Mouse (Mus musculus) gastrocnemius, adult 2 months (tissue): ENCODE data around the gene Ackr1. TPM values are rescaled to one million over a fixed set of nuclear protein-coding genes. Genes with fewer than 3 reads are reported as not detected.
"Not testable (repeated sequence)": the region's sequence is repeated elsewhere in the genome, so short reads cannot be mapped to it uniquely, and the experiment has no call there.

Experiments
- DNase-seq: peaks from one replicate; pipeline ENCODE4 v3.0.0; 2022
- H3K27ac ChIP-seq: fragments of 200-600 bp; 2 replicates; pipeline ENCODE4 v1.8.1; 2022; ENCODE audit warnings: mild to moderate bottlenecking
- H3K4me3 ChIP-seq: fragments of 200-600 bp; 2 replicates; pipeline ENCODE4 v1.8.1; 2022; ENCODE audit warnings: mild to moderate bottlenecking, moderate library complexity
- CTCF ChIP-seq: fragments of 200-600 bp; IDR thresholded peaks from 2 replicates; pipeline ENCODE4 v1.8.1; 2022; ENCODE audit warnings: antibody characterized with exemption, mild to moderate bottlenecking, moderate library complexity
- intact Hi-C: fragments of 180-260 bp; cut with DNase I; formaldehyde crosslinking; loops from one replicate; pipeline ENCODE4 v1.15.1; 2025
- total RNA-seq, 2 experiments: library from RNA; stranded (reverse); gene quantifications; 2 replicates each; pipeline ENCODE4 v1.2.3; 2021

Gene Ackr1
- total RNA-seq, 2 experiments from 2014 or later: 2.5 to 3.0 TPM

DNA sequence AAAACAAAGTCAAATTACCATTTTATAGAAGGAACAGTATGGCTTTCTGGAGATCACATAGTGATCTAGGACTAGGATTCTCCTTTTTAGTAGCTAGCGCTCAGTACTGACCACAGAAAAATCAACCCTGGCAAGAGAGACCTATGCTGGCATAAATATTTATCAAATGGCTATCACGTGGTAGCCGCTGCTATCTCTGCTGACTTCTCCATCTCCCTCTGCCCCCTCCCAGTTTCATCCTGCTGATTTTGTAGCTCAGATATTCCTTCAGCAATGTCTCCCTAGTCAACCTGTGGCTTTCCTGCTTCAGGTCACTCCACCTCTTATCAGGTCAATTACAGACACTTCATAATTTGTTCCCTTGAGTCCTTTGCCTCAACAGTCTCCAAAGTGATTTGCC lies 17.8 kb downstream of the Ackr1 start:
- TF ChIP-seq CTCF: no peak
- H3K27ac ChIP-seq: no peak overlapping the region
- intact Hi-C loops: no loop called here
- no peak overlapping the region for H3K4me3 ChIP-seq
- DNase-seq: no peak

DNA sequence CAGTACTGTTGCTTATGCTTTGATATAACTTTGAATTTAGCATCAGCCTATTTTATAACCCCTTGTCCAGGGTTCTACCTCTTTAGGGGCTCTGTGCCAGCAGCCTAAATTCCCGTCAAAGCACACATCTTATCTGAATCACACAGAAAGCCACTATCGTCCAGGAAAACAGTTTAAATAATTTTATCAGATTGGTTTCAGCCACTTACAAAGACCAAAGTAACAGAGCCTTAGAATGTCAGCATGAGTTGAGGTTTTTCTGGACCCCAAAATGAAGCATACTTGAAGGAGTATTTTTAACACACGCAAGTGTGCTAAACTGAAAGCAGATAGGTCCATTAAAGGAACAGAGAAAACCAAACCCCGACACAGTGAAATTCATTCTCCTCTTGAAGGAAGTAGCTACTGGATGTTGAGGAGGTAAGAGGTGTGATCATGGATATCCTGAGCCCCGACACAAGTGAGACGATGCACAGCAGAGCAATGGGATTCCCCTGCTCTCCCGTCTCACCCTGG lies 20.0 kb downstream of the Ackr1 start:
- H3K27ac ChIP-seq, H3K4me3 ChIP-seq, DNase-seq, intact Hi-C loops: not testable (repeated sequence)

DNA sequence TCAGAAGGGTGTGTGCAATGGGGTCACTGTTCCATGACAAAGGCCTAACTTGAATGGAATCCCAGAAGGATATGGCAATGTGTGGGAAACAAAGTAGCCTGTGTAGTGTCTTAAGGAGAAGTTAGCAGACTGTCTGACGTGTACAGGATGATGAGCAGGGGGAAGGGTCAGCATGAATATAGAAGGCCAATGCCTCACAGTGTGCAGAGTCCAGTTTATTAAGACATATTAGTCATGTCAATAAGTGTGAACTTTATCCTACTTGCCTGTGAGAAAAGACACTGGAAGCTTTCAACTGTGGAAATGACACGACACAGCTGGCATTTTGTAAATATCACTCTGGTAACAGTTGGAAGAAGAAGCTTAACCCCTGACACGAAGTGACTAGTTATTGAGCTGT lies 30.8 kb downstream of the Ackr1 start:
- DNase-seq, H3K27ac ChIP-seq, intact Hi-C loops, H3K4me3 ChIP-seq: not testable (repeated sequence)

Other genes with a start within 250 kb of the Ackr1 start
- not detected for gene Olfr1408, start 196.4 kb downstream of the Ackr1 start, total RNA-seq
- gene Olfr1406, start 143.1 kb downstream of the Ackr1 start, total RNA-seq: not detected
- gene Olfr218, start 135.9 kb downstream of the Ackr1 start, total RNA-seq: not detected
- not detected for gene Olfr1404, start 121.4 kb downstream of the Ackr1 start, total RNA-seq
- under 1 TPM in 1 of 2 experiments, not detected in 1; 0.31 TPM for gene Fcer1a, start 106.5 kb downstream of the Ackr1 start, total RNA-seq
- gene Olfr418, start 67.7 kb downstream of the Ackr1 start, total RNA-seq: not detected
- gene Mptx2, start 56.0 kb downstream of the Ackr1 start, total RNA-seq: not detected
- under 1 TPM; 0.11 to 0.28 TPM for gene Aim2, start 17.1 kb upstream of the Ackr1 start, total RNA-seq
- 10 to 100 TPM in 1 of 2 experiments, 1 to 10 TPM in 1; 7.2 to 12.2 TPM for gene Cadm3, start 33.9 kb upstream of the Ackr1 start, total RNA-seq
- gene Ifi206, start 157.3 kb upstream of the Ackr1 start, total RNA-seq: not detected
- gene Ifi214, start 202.2 kb upstream of the Ackr1 start, total RNA-seq: not detected